Mouse (Mus musculus) spleen, embryonic (tissue): ENCODE measurements around the gene Ttc22.

Experiments
- CTCF ChIA-PET: fragments of 350-600 bp; sonication (Branson Sonifier 250); formaldehyde crosslinking; loops from one replicate; lab custom pipeline; 2022; lab: Charles Lee

The Ttc22 gene

GRCm38 (mm10) chr4:106622030-106622493 lies at the start of gene Ttc22:
Gene Ttc22, plus strand, starts transcription at chr4:106622432.
- CTCF ChIA-PET: no interaction called here

GRCm38 (mm10) chr4:106575022-106575421 lies 47.2 kb upstream of the Ttc22 start:
- CTCF ChIA-PET: no interaction called here

- CTCF ChIA-PET: no interaction called here
These were observed 44.7 kb upstream of the Ttc22 start for GRCm38 (mm10) chr4:106577511-106577910.

GRCm38 (mm10) chr4:106581176-106581864 lies 40.9 kb upstream of the Ttc22 start:
- CTCF ChIA-PET: no interaction called here

GRCm38 (mm10) chr4:106581865-106582204 lies 40.4 kb upstream of the Ttc22 start:
- CTCF ChIA-PET: no interaction called here

GRCm38 (mm10) chr4:106582428-106583153 lies 39.6 kb upstream of the Ttc22 start:
- CTCF ChIA-PET: no interaction called here

GRCm38 (mm10) chr4:106584665-106585064 lies 37.6 kb upstream of the Ttc22 start:
- CTCF ChIA-PET: no interaction called here

GRCm38 (mm10) chr4:106587075-106587474 lies 35.2 kb upstream of the Ttc22 start:
- CTCF ChIA-PET: no interaction called here

GRCm38 (mm10) chr4:106590142-106590541 lies 32.1 kb upstream of the Ttc22 start:
- CTCF ChIA-PET: no interaction called here

- CTCF ChIA-PET: no interaction called here
These were observed 31.4 kb upstream of the Ttc22 start for GRCm38 (mm10) chr4:106590871-106591270.

- CTCF ChIA-PET: no interaction called here
These were observed 28.6 kb upstream of the Ttc22 start for GRCm38 (mm10) chr4:106593636-106594035.

GRCm38 (mm10) chr4:106596200-106596599 lies 26.0 kb upstream of the Ttc22 start:
- CTCF ChIA-PET: no interaction called here

GRCm38 (mm10) chr4:106597055-106597454 lies 25.2 kb upstream of the Ttc22 start:
- CTCF ChIA-PET: no interaction called here

- CTCF ChIA-PET: no interaction called here
These were observed 24.5 kb upstream of the Ttc22 start for GRCm38 (mm10) chr4:106597741-106598140.

- CTCF ChIA-PET: no interaction called here
These were observed 22.8 kb upstream of the Ttc22 start for GRCm38 (mm10) chr4:106599415-106599814.

GRCm38 (mm10) chr4:106600770-106601169 lies 21.5 kb upstream of the Ttc22 start:
- CTCF ChIA-PET: no interaction called here

GRCm38 (mm10) chr4:106606639-106607554 lies 15.3 kb upstream of the Ttc22 start:
- CTCF ChIA-PET: no interaction called here

GRCm38 (mm10) chr4:106607905-106608304 lies 14.3 kb upstream of the Ttc22 start:
- CTCF ChIA-PET: no interaction called here

- CTCF ChIA-PET: interaction anchor here (0.6 kb wide), 1 partner anchor 163 kb away, joined by 3 read pairs; no protein-coding TSS in a partner anchor
These were observed 9.1 kb upstream of the Ttc22 start for GRCm38 (mm10) chr4:106613105-106613504.

GRCm38 (mm10) chr4:106613560-106613959 lies 8.7 kb upstream of the Ttc22 start:
- CTCF ChIA-PET: interaction anchor here (0.6 to 1.2 kb wide), 2 partner anchors 95 to 163 kb away, joined by 3 read pairs; no protein-coding TSS in a partner anchor

GRCm38 (mm10) chr4:106614180-106614797 lies 7.9 kb upstream of the Ttc22 start:
- CTCF ChIA-PET: interaction anchor here (1.2 kb wide), 1 partner anchor 94 kb away, joined by 3 read pairs; no protein-coding TSS in a partner anchor
